Mouse (Mus musculus): ENCODE data around the gene Hbb-bh1. TPM values are rescaled to one million over a fixed set of nuclear protein-coding genes. Genes with fewer than 3 reads are reported as not detected.
"Not testable (repeated sequence)": the region's sequence is repeated elsewhere in the genome, so short reads cannot be mapped to it uniquely, and the experiment has no call there.

The Hbb-bh1 gene
- polyA plus RNA-seq, 1 experiment from 2014 or later, result 2.5 TPM

- H3K27ac ChIP-seq, result no peak overlapping the region
- H3K4me3 ChIP-seq, result no peak overlapping the region
- WGBS, result 82% methylated on average over 1 of the region's 1 CpGs
- no peaks in the 10 kb centered on the region for H3K36me3 ChIP-seq (replicated peaks)
- H3K9me3 ChIP-seq, result no peaks in the 10 kb centered on the region
- no peak overlapping the region for H3K9ac ChIP-seq
- no peak overlapping the region for H3K4me2 ChIP-seq
- no peaks in the 10 kb centered on the region for H3K27me3 ChIP-seq (replicated peaks)
- no peaks in the 10 kb centered on the region for H3K4me1 ChIP-seq
- no peak for ATAC-seq (replicated peaks)
Observed at GRCm38 (mm10) chr7:103810296-103810695, 32.7 kb downstream of the Hbb-bh1 start.

GRCm38 (mm10) chr7:103809801-103810155 is 33.2 kb downstream of the Hbb-bh1 start:
- Histone ChIP-seq H3K36me3 (replicated peaks) (no peaks in the 10 kb centered on the region), H3K4me2 (no peak overlapping the region), H3K9me3 (no peaks in the 10 kb centered on the region), H3K27ac (no peak overlapping the region), H3K9ac (no peak overlapping the region), H3K27me3 (replicated peaks) (no peaks in the 10 kb centered on the region), H3K4me3 (no peak overlapping the region), H3K4me1 (no peaks in the 10 kb centered on the region)
- no peak for ATAC-seq (replicated peaks)
- WGBS, result 65% methylated on average over 1 of the region's 1 CpGs

GRCm38 (mm10) chr7:103808971-103809800 is 33.8 kb downstream of the Hbb-bh1 start:
- no peaks in the 10 kb centered on the region for H3K27me3 ChIP-seq (replicated peaks)
- H3K9ac ChIP-seq, result no peak overlapping the region
- H3K36me3 ChIP-seq (replicated peaks), result no peaks in the 10 kb centered on the region
- ATAC-seq (replicated peaks), result no peak
- H3K4me1 ChIP-seq, result no peaks in the 10 kb centered on the region
- no peak overlapping the region for H3K27ac ChIP-seq
- 68% methylated on average over 5 of the region's 5 CpGs for WGBS
- H3K9me3 ChIP-seq, result no peaks in the 10 kb centered on the region
- H3K4me3 ChIP-seq, result no peak overlapping the region
- H3K4me2 ChIP-seq, result no peak overlapping the region

GRCm38 (mm10) chr7:103808120-103808519 is 34.8 kb downstream of the Hbb-bh1 start:
- H3K36me3 ChIP-seq (replicated peaks); H3K4me1 ChIP-seq; H3K4me3 ChIP-seq; H3K27ac ChIP-seq; H3K9me3 ChIP-seq; H3K9ac ChIP-seq; H3K27me3 ChIP-seq (replicated peaks); H3K4me2 ChIP-seq; ATAC-seq (replicated peaks): not testable (repeated sequence)
- 75% methylated on average over 2 of the region's 2 CpGs for WGBS

GRCm38 (mm10) chr7:103806856-103807255 is 36.1 kb downstream of the Hbb-bh1 start:
- WGBS, result 61% methylated on average over 1 of the region's 1 CpGs
- ATAC-seq (replicated peaks), result no peak
- Histone ChIP-seq H3K4me1 (no peaks in the 10 kb centered on the region), H3K36me3 (replicated peaks) (no peaks in the 10 kb centered on the region), H3K27ac (no peak overlapping the region), H3K4me2 (no peak overlapping the region), H3K9ac (no peak overlapping the region), H3K27me3 (replicated peaks) (no peaks in the 10 kb centered on the region), H3K9me3 (no peaks in the 10 kb centered on the region), H3K4me3 (no peak overlapping the region)

GRCm38 (mm10) chr7:103792669-103793388 is 50.1 kb downstream of the Hbb-bh1 start:
- H3K27me3 ChIP-seq (replicated peaks), result no peaks in the 10 kb centered on the region
- WGBS, result 23% methylated on average over 4 of the region's 4 CpGs
- ATAC-seq (replicated peaks), result no peak
- no peaks in the 10 kb centered on the region for H3K4me1 ChIP-seq
- no peaks in the 10 kb centered on the region for H3K9me3 ChIP-seq
- H3K4me2 ChIP-seq, result no peak overlapping the region
- no peaks in the 10 kb centered on the region for H3K36me3 ChIP-seq (replicated peaks)
- no peak overlapping the region for H3K27ac ChIP-seq
- H3K9ac ChIP-seq, result no peak overlapping the region
- no peak overlapping the region for H3K4me3 ChIP-seq

GRCm38 (mm10) chr7:103791721-103792120 is 51.2 kb downstream of the Hbb-bh1 start, which contains the start of gene Olfr67:
Gene Olfr67 (minus strand): TSS chr7:103791821.
- no peak within 1 kb of the TSS for H3K27ac ChIP-seq
- H3K9ac ChIP-seq, result no peak within 1 kb of the TSS
- H3K27me3 ChIP-seq (replicated peaks), result no peaks in the 10 kb centered on the region
- H3K9me3 ChIP-seq, result no peaks in the 10 kb centered on the region
- H3K4me3 ChIP-seq, result no peak within 1 kb of the TSS
- no peaks in the 10 kb centered on the region for H3K36me3 ChIP-seq (replicated peaks)
- no peaks in the 10 kb centered on the region for H3K4me1 ChIP-seq
- no peak within 1 kb of the TSS for H3K4me2 ChIP-seq
- 78% methylated on average over 3 of the region's 3 CpGs for WGBS
- no peak for ATAC-seq (replicated peaks)

Other genes with a start within 250 kb of the Hbb-bh1 start
- gene Olfr619, start 242.6 kb downstream of the Hbb-bh1 start, polyA plus RNA-seq (2015; fragmentation: Nextera tagmentation; extraction: Ambion mirVana), result not detected in 2 replicates
- gene Olfr620, start 230.6 kb downstream of the Hbb-bh1 start, polyA plus RNA-seq (2015; fragmentation: Nextera tagmentation; extraction: Ambion mirVana), result not detected in 2 replicates
- gene Olfr622, start 200.5 kb downstream of the Hbb-bh1 start, polyA plus RNA-seq (2015; fragmentation: Nextera tagmentation; extraction: Ambion mirVana), result not detected in 2 replicates
- gene Olfr623, start 179.5 kb downstream of the Hbb-bh1 start, polyA plus RNA-seq (2015; fragmentation: Nextera tagmentation; extraction: Ambion mirVana), result not detected in 2 replicates
- gene Olfr624, start 172.0 kb downstream of the Hbb-bh1 start, polyA plus RNA-seq (2015; fragmentation: Nextera tagmentation; extraction: Ambion mirVana), result 0.05 TPM in 1 of 2 replicates, not detected in the other
- gene Olfr625-ps1, start 160.4 kb downstream of the Hbb-bh1 start, polyA plus RNA-seq (2015; fragmentation: Nextera tagmentation; extraction: Ambion mirVana), result not detected in 2 replicates
- not detected in 2 replicates for gene Olfr243, start 128.5 kb downstream of the Hbb-bh1 start, polyA plus RNA-seq (2015; fragmentation: Nextera tagmentation; extraction: Ambion mirVana)
- not detected in 2 replicates for gene Olfr628, start 112.8 kb downstream of the Hbb-bh1 start, polyA plus RNA-seq (2015; fragmentation: Nextera tagmentation; extraction: Ambion mirVana)
- gene Olfr629, start 98.2 kb downstream of the Hbb-bh1 start, polyA plus RNA-seq (2015; fragmentation: Nextera tagmentation; extraction: Ambion mirVana), result not detected in 2 replicates
- not detected in 2 replicates for gene Olfr630, start 85.8 kb downstream of the Hbb-bh1 start, polyA plus RNA-seq (2015; fragmentation: Nextera tagmentation; extraction: Ambion mirVana)
- not detected in 2 replicates for gene Olfr69, start 71.6 kb downstream of the Hbb-bh1 start, polyA plus RNA-seq (2015; fragmentation: Nextera tagmentation; extraction: Ambion mirVana)
- not detected in 2 replicates for gene Olfr68, start 63.5 kb downstream of the Hbb-bh1 start, polyA plus RNA-seq (2015; fragmentation: Nextera tagmentation; extraction: Ambion mirVana)
- gene Olfr67, start 51.3 kb downstream of the Hbb-bh1 start, polyA plus RNA-seq (2015; fragmentation: Nextera tagmentation; extraction: Ambion mirVana), result not detected in 2 replicates
- 1,363 and 1,680 TPM in 2 replicates for gene Hbb-bt, start 29.2 kb downstream of the Hbb-bh1 start, polyA plus RNA-seq (2015; fragmentation: Nextera tagmentation; extraction: Ambion mirVana)
- 4,007 and 5,156 TPM in 2 replicates for gene Hbb-bs, start 15.1 kb downstream of the Hbb-bh1 start, polyA plus RNA-seq (2015; fragmentation: Nextera tagmentation; extraction: Ambion mirVana)
- gene Hbb-bh2, start 2.6 kb downstream of the Hbb-bh1 start, polyA plus RNA-seq (2015; fragmentation: Nextera tagmentation; extraction: Ambion mirVana), result not detected in 2 replicates
- gene Hbb-y, start 10.1 kb upstream of the Hbb-bh1 start, polyA plus RNA-seq (2015; fragmentation: Nextera tagmentation; extraction: Ambion mirVana), result 155 and 221 TPM in 2 replicates
- gene Olfr66, start 43.1 kb upstream of the Hbb-bh1 start, polyA plus RNA-seq (2015; fragmentation: Nextera tagmentation; extraction: Ambion mirVana), result not detected in 2 replicates
- not detected in 2 replicates for gene Olfr64, start 51.3 kb upstream of the Hbb-bh1 start, polyA plus RNA-seq (2015; fragmentation: Nextera tagmentation; extraction: Ambion mirVana)
- gene Olfr65, start 60.3 kb upstream of the Hbb-bh1 start, polyA plus RNA-seq (2015; fragmentation: Nextera tagmentation; extraction: Ambion mirVana), result not detected in 2 replicates
- gene Olfr631, start 85.7 kb upstream of the Hbb-bh1 start, polyA plus RNA-seq (2015; fragmentation: Nextera tagmentation; extraction: Ambion mirVana), result not detected in 2 replicates
- gene Olfr632, start 91.2 kb upstream of the Hbb-bh1 start, polyA plus RNA-seq (2015; fragmentation: Nextera tagmentation; extraction: Ambion mirVana), result not detected in 2 replicates
- gene Olfr633, start 101.3 kb upstream of the Hbb-bh1 start, polyA plus RNA-seq (2015; fragmentation: Nextera tagmentation; extraction: Ambion mirVana), result not detected in 2 replicates
- 0.01 and 0.03 TPM in 2 replicates for gene Olfr635, start 128.0 kb upstream of the Hbb-bh1 start, polyA plus RNA-seq (2015; fragmentation: Nextera tagmentation; extraction: Ambion mirVana)
- gene Olfr638, start 155.6 kb upstream of the Hbb-bh1 start, polyA plus RNA-seq (2015; fragmentation: Nextera tagmentation; extraction: Ambion mirVana), result not detected in 2 replicates
- 0.04 TPM in 1 of 2 replicates, not detected in the other for gene Olfr639, start 174.1 kb upstream of the Hbb-bh1 start, polyA plus RNA-seq (2015; fragmentation: Nextera tagmentation; extraction: Ambion mirVana)
- not detected in 2 replicates for gene Olfr640, start 182.4 kb upstream of the Hbb-bh1 start, polyA plus RNA-seq (2015; fragmentation: Nextera tagmentation; extraction: Ambion mirVana)
- gene Olfr641, start 192.3 kb upstream of the Hbb-bh1 start, polyA plus RNA-seq (2015; fragmentation: Nextera tagmentation; extraction: Ambion mirVana), result not detected in 2 replicates
- gene Olfr642, start 209.5 kb upstream of the Hbb-bh1 start, polyA plus RNA-seq (2015; fragmentation: Nextera tagmentation; extraction: Ambion mirVana), result not detected in 2 replicates
- not detected in 2 replicates for gene 4930516K23Rik, start 218.3 kb upstream of the Hbb-bh1 start, polyA plus RNA-seq (2015; fragmentation: Nextera tagmentation; extraction: Ambion mirVana)
- gene Olfr644, start 228.7 kb upstream of the Hbb-bh1 start, polyA plus RNA-seq (2015; fragmentation: Nextera tagmentation; extraction: Ambion mirVana), result not detected in 2 replicates
- gene Olfr645, start 242.3 kb upstream of the Hbb-bh1 start, polyA plus RNA-seq (2015; fragmentation: Nextera tagmentation; extraction: Ambion mirVana), result not detected in 2 replicates

Data from midbrain, embryonic 15.5 days (tissue).